Mouse (Mus musculus): ENCODE measurements at regions not wholly inside any gene's neighbourhood (a gene's known extent, or its start where the extent isn't known, plus 50 kb on each side); places are given as distances from the start of the nearest gene placed in this dataset.

- DNase-seq, result no peak
These were observed 152.7 kb downstream of the Drd1 start for GRCm38 (mm10) chr13:53902831-53903230.

- peak; percentile 31 to 40 for DNase-seq
These were observed 155.0 kb downstream of the Drd1 start for GRCm38 (mm10) chr13:53900406-53901025.

GRCm38 (mm10) chr13:53898351-53898750, 157.2 kb downstream of the Drd1 start:
- no peak for DNase-seq

GRCm38 (mm10) chr13:53897176-53897575, 158.3 kb downstream of the Drd1 start:
- DNase-seq, result no peak

GRCm38 (mm10) chr13:53888411-53888810, 167.1 kb downstream of the Drd1 start:
- DNase-seq, result no peak

GRCm38 (mm10) chr13:53885756-53886155, 169.7 kb downstream of the Drd1 start:
- DNase-seq, result no peak

- DNase-seq, result no peak
These were observed 172.3 kb downstream of the Drd1 start for GRCm38 (mm10) chr13:53883206-53883605.

- DNase-seq, result no peak
These were observed 174.8 kb downstream of the Drd1 start for GRCm38 (mm10) chr13:53880466-53881250.

- DNase-seq, result no peak
These were observed 180.0 kb downstream of the Drd1 start for GRCm38 (mm10) chr13:53875546-53875945.

- DNase-seq, result no peak
These were observed 190.2 kb downstream of the Drd1 start for GRCm38 (mm10) chr13:53865323-53865722.

- no peak for DNase-seq
These were observed 193.2 kb downstream of the Drd1 start for GRCm38 (mm10) chr13:53862336-53862735.

- DNase-seq, result no peak
These were observed 201.3 kb downstream of the Drd1 start for GRCm38 (mm10) chr13:53854196-53854595.

- DNase-seq, result no peak
These were observed 205.4 kb downstream of the Drd1 start for GRCm38 (mm10) chr13:53850146-53850545.

- DNase-seq, result no peak
These were observed 209.3 kb downstream of the Drd1 start for GRCm38 (mm10) chr13:53846221-53846620.

- no peak for DNase-seq
These were observed 209.7 kb downstream of the Drd1 start for GRCm38 (mm10) chr13:53845786-53846185.

- no peak for DNase-seq
These were observed 229.4 kb downstream of the Drd1 start for GRCm38 (mm10) chr13:53825957-53826580.

- DNase-seq, result peak; percentile 10 to 22
These were observed 233.4 kb downstream of the Drd1 start for GRCm38 (mm10) chr13:53822061-53822460.

- DNase-seq, result no peak
These were observed 239.9 kb downstream of the Drd1 start for GRCm38 (mm10) chr13:53815629-53816028.

- peak; percentile 5 to 16 for DNase-seq
These were observed 241.4 kb downstream of the Drd1 start for GRCm38 (mm10) chr13:53814088-53814487.

GRCm38 (mm10) chr13:53811862-53812261, 243.6 kb downstream of the Drd1 start:
- peak; percentile 29 to 68 for DNase-seq

- DNase-seq, result no peak
These were observed 244.4 kb downstream of the Drd1 start for GRCm38 (mm10) chr13:53811151-53811550.

- no peak for DNase-seq
These were observed 247.5 kb downstream of the Drd1 start for GRCm38 (mm10) chr13:53807791-53808525.

- no peak for DNase-seq
These were observed 249.6 kb downstream of the Drd1 start for GRCm38 (mm10) chr13:53805872-53806271.

Measured in kidney, postnatal 36 days (tissue).